Mouse (Mus musculus) spleen, embryonic (tissue): ENCODE measurements around the gene Oxtr.

Experiments
- CTCF ChIA-PET: fragments of 350-600 bp; sonication (Branson Sonifier 250); formaldehyde crosslinking; loops from one replicate; lab custom pipeline; 2022; lab: Charles Lee

Gene Oxtr

GRCm38 (mm10) chr6:112489910-112490559, at the start of gene Oxtr:
Gene Oxtr (minus strand): TSS chr6:112489943.
- CTCF ChIA-PET: no interaction called here

- CTCF ChIA-PET: no interaction called here
Measured at GRCm38 (mm10) chr6:112525434-112525833, 35.7 kb upstream of the Oxtr start.

GRCm38 (mm10) chr6:112524459-112524858, 34.7 kb upstream of the Oxtr start:
- CTCF ChIA-PET: no interaction called here

GRCm38 (mm10) chr6:112517991-112518390, 28.2 kb upstream of the Oxtr start:
- CTCF ChIA-PET: no interaction called here

- CTCF ChIA-PET: no interaction called here
Measured at GRCm38 (mm10) chr6:112517572-112517971, 27.8 kb upstream of the Oxtr start.

GRCm38 (mm10) chr6:112516496-112516895, 26.8 kb upstream of the Oxtr start:
- CTCF ChIA-PET: no interaction called here

GRCm38 (mm10) chr6:112514591-112514990, 24.8 kb upstream of the Oxtr start:
- CTCF ChIA-PET: no interaction called here

GRCm38 (mm10) chr6:112510346-112510745, 20.6 kb upstream of the Oxtr start:
- CTCF ChIA-PET: no interaction called here

GRCm38 (mm10) chr6:112509590-112510131, 19.9 kb upstream of the Oxtr start:
- CTCF ChIA-PET: no interaction called here

- CTCF ChIA-PET: no interaction called here
Measured at GRCm38 (mm10) chr6:112507617-112508016, 17.9 kb upstream of the Oxtr start.

GRCm38 (mm10) chr6:112501156-112501555, 11.4 kb upstream of the Oxtr start:
- CTCF ChIA-PET: no interaction called here

- CTCF ChIA-PET: no interaction called here
Measured at GRCm38 (mm10) chr6:112499456-112499855, 9.7 kb upstream of the Oxtr start.

GRCm38 (mm10) chr6:112498716-112499115, 9.0 kb upstream of the Oxtr start:
- CTCF ChIA-PET: no interaction called here

- CTCF ChIA-PET: no interaction called here
Measured at GRCm38 (mm10) chr6:112497456-112497855, 7.7 kb upstream of the Oxtr start.

GRCm38 (mm10) chr6:112496291-112497060, 6.7 kb upstream of the Oxtr start:
- CTCF ChIA-PET: no interaction called here

GRCm38 (mm10) chr6:112495219-112495618, 5.5 kb upstream of the Oxtr start:
- CTCF ChIA-PET: no interaction called here

GRCm38 (mm10) chr6:112494620-112495081, 4.9 kb upstream of the Oxtr start:
- CTCF ChIA-PET: no interaction called here

- CTCF ChIA-PET: no interaction called here
Measured at GRCm38 (mm10) chr6:112493371-112493770, 3.6 kb upstream of the Oxtr start.

GRCm38 (mm10) chr6:112492656-112493055, 2.9 kb upstream of the Oxtr start:
- CTCF ChIA-PET: no interaction called here

- CTCF ChIA-PET: interaction anchor here (0.6 kb wide), 1 partner anchor 110 kb away, joined by 3 read pairs; no protein-coding TSS in a partner anchor
Measured at GRCm38 (mm10) chr6:112491521-112491920, 1.8 kb upstream of the Oxtr start.

GRCm38 (mm10) chr6:112490625-112491242, 991 bp upstream of the Oxtr start:
- CTCF ChIA-PET: no interaction called here

GRCm38 (mm10) chr6:112489181-112489909, 398 bp downstream of the Oxtr start:
- CTCF ChIA-PET: no interaction called here
